In the genomic region with DNA sequence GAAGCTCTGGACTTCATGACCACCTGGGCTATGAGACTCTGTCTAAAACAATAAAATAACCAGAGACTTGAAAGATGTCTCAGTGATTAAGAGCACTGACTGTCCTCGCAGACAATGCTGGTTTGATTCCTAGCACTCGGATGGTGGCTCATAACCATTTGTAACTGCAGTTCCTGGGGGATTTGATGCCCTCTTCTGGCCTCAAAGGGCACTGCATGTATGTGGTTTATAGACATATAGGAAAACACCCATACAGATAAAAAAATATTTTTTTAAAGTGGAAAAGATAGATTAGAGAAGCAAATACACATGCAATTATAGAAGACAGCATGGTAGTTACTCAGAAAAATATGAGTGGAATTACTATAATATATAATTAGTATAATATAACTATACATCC, we compare ENCODE assay signal across 17 mouse cellular contexts. TPM values are rescaled to one million over a fixed set of nuclear protein-coding genes. Genes with fewer than 3 reads are reported as not detected.
DNase-seq lines count a peak whose midpoint lies in the region; ATAC-seq and TF ChIP-seq lines count a peak whose summit lies in the region.
"Had no signal": no experiment of that assay in that cellular context is flagged by ENCODE, and none has a peak within 500 bp of the region (broad histone marks: within the 10 kb centered on the region; RNA-seq: fewer than 3 reads in every experiment).

No protein-coding gene starts in this region.

- no peaks in the 10 kb centered on the region for H3K27me3 ChIP-seq in intestine, postnatal 0 days (replicated peaks; ENCODE audit: control insufficient read depth, insufficient read depth, low read length)
- no peaks in the 10 kb centered on the region for H3K27me3 ChIP-seq in intestine, embryonic 16.5 days (replicated peaks; ENCODE audit: control insufficient read depth, insufficient read depth, low read length)
- H3K27me3 ChIP-seq in spleen, adult 2 months (ENCODE audit: control insufficient read depth, insufficient read depth, low read length), result no peaks in the 10 kb centered on the region

- no peaks in the 10 kb centered on the region for H3K36me3 ChIP-seq in intestine, postnatal 0 days (ENCODE audit: control insufficient read depth, insufficient read depth)
- no peaks in the 10 kb centered on the region for H3K36me3 ChIP-seq in intestine, embryonic 16.5 days (ENCODE audit: control insufficient read depth, insufficient read depth, low read length)
- H3K36me3 ChIP-seq in spleen, adult 2 months (ENCODE audit: control insufficient read depth, insufficient read depth, low read length), result no peaks in the 10 kb centered on the region
- H3K36me3 ChIP-seq: heart, embryonic 10.5 days; midbrain, embryonic 12.5 days had no signal

- H3K9me3 ChIP-seq in intestine, postnatal 0 days (ENCODE audit: control insufficient read depth), result no peaks in the 10 kb centered on the region
- H3K9me3 ChIP-seq in intestine, embryonic 16.5 days (ENCODE audit: control insufficient read depth, low read length), result no peaks in the 10 kb centered on the region
- H3K9me3 ChIP-seq: heart, embryonic 10.5 days; midbrain, embryonic 12.5 days had no signal

- 71% methylated on average over 2 of the region's 2 CpGs for WGBS in intestine, postnatal 0 days
- 73% methylated on average over 2 of the region's 2 CpGs for WGBS in intestine, embryonic 16.5 days
- 81% methylated on average over 2 of the region's 2 CpGs for WGBS in spleen, adult 2 months
- whole genome bisulfite sequencing in bone marrow, adult 2 months, result 74% methylated on average over 2 of the region's 2 CpGs

- no peak overlapping the region for H3K9ac ChIP-seq in intestine, postnatal 0 days (ENCODE audit: low read depth, low read length)
- no peak overlapping the region for H3K9ac ChIP-seq in intestine, embryonic 16.5 days (ENCODE audit: low read depth, low read length)
- H3K9ac ChIP-seq: midbrain, embryonic 12.5 days had no signal

- ATAC-seq in intestine, postnatal 0 days, result no peak
- no peak for ATAC-seq in intestine, embryonic 16.5 days
- ATAC-seq: forebrain, embryonic 16.5 days had no signal

- H3K4me3 ChIP-seq in intestine, postnatal 0 days (ENCODE audit: low read depth, low read length), result no peak overlapping the region
- no peak overlapping the region for H3K4me3 ChIP-seq in intestine, embryonic 16.5 days (ENCODE audit: low read length)
- no peak overlapping the region for H3K4me3 ChIP-seq in spleen, adult 2 months (ENCODE audit: extremely low read depth, insufficient read depth, insufficient read length)
- H3K4me3 ChIP-seq in bone marrow, adult 2 months (replicated peaks; ENCODE audit: control insufficient read depth, low read depth, low read length), result no peak overlapping the region
- H3K4me3 ChIP-seq: heart, embryonic 10.5 days; midbrain, embryonic 12.5 days had no signal

- no peak for TF ChIP-seq POLR2A in spleen, adult 2 months (IDR thresholded peaks at IDR 0.05; ENCODE audit: low read depth, low read length)
- no peak for TF ChIP-seq POLR2A in bone marrow, adult 2 months (IDR thresholded peaks at IDR 0.05; ENCODE audit: borderline replicate concordance, control insufficient read depth, low read depth, low read length)

- no peak overlapping the region for H3K4me2 ChIP-seq in intestine, postnatal 0 days (replicated peaks; ENCODE audit: low read depth)
- H3K4me2 ChIP-seq in intestine, embryonic 16.5 days (ENCODE audit: low read depth, low read length), result no peak overlapping the region
- H3K4me2 ChIP-seq: liver, embryonic 11.5 days; midbrain, embryonic 12.5 days had no signal

- TF ChIP-seq CTCF in intestine, postnatal 0 days (IDR thresholded peaks at IDR 0.05; ENCODE audit: low read depth), result peak; percentile 29
- peak; percentile 10; the same call in 1 of the 2 replicates for TF ChIP-seq CTCF in spleen, adult 2 months (IDR thresholded peaks at IDR 0.05; ENCODE audit: extremely low read depth, insufficient read depth, insufficient read length, insufficient replicate concordance)
- TF ChIP-seq CTCF in bone marrow, adult 2 months (IDR thresholded peaks at IDR 0.05; ENCODE audit: control insufficient read depth, insufficient read depth, low read length), result peak; percentile 27; the same call in 1 of the 2 replicates

- no peak for DNase-seq in spleen, adult 2 months (ENCODE audit: low read depth in 1 of 2, low spot score in 2 of 2)
- no peak for DNase-seq in spleen, postnatal 14 days (ENCODE audit: low spot score in 2 of 2)
- no peak for DNase-seq in cerebellum, adult 9-11 months
- DNase-seq in cerebellum, adult 11 months, result no peak
- no peak for DNase-seq in yolk sac, embryonic 10.5 days (ENCODE audit: low spot score)
- DNase-seq: adrenal gland, postnatal 14 days; cerebellum, postnatal 14 days; gastrocnemius, postnatal 10 days; kidney, postnatal 10 days; lung, postnatal 14 days had no signal

- no peak overlapping the region for H3K27ac ChIP-seq in intestine, postnatal 0 days (ENCODE audit: low read depth, low read length)
- no peak overlapping the region for H3K27ac ChIP-seq in intestine, embryonic 16.5 days (ENCODE audit: low read length)
- H3K27ac ChIP-seq in spleen, adult 2 months (ENCODE audit: insufficient read depth, low read length), result no peak overlapping the region
- H3K27ac ChIP-seq in bone marrow, adult 2 months (ENCODE audit: control insufficient read depth, insufficient read depth, low read depth, low read length, poor library complexity), result no peak overlapping the region
- H3K27ac ChIP-seq: heart, embryonic 10.5 days; midbrain, embryonic 12.5 days had no signal

- no peaks in the 10 kb centered on the region for H3K4me1 ChIP-seq in intestine, postnatal 0 days (replicated peaks; ENCODE audit: control insufficient read depth, insufficient read depth, low read length)
- no peaks in the 10 kb centered on the region for H3K4me1 ChIP-seq in intestine, embryonic 16.5 days (ENCODE audit: control insufficient read depth, insufficient read depth, low read length)
- H3K4me1 ChIP-seq in spleen, adult 2 months (ENCODE audit: control insufficient read depth, insufficient read depth, insufficient read length), result no peaks in the 10 kb centered on the region; the same call in 1 of the 2 replicates
- no peaks in the 10 kb centered on the region; the same call in 1 of the 2 replicates for H3K4me1 ChIP-seq in bone marrow, adult 2 months (ENCODE audit: control insufficient read depth, insufficient read depth, low read length)

RNA-seq across cellular contexts. Expression of gene Ehd4, which starts 3.2 kb away (rescaled TPM):
- polyA plus RNA-seq in intestine, postnatal 0 days (2015; fragmentation: Nextera tagmentation; extraction: Ambion mirVana), result 70.0 and 74.9 TPM in 2 replicates
- polyA plus RNA-seq in intestine, embryonic 16.5 days (2015; fragmentation: Nextera tagmentation; extraction: Ambion mirVana), result 46.0 and 51.7 TPM in 2 replicates
- polyA plus RNA-seq in spleen, adult 2 months (2012; rRNA removed), result 32.0 and 35.4 TPM in 2 replicates
- polyA plus RNA-seq in bone marrow, adult 2 months (2011; ENCODE audit: insufficient read depth, insufficient read length, low replicate concordance, missing spikeins), result 15.4 and 23.7 TPM in 2 replicates
